8 mouse cellular contexts compared by ENCODE assay signal in genomic region chr4:44167397-44168121, GRCm38 (mm10).
DNase-seq lines count a peak whose midpoint lies in the region; ATAC-seq and TF ChIP-seq lines count a peak whose summit lies in the region.

No protein-coding gene starts in this region.

- peak; percentile 46 for ATAC-seq in G1E (ENCODE audit: extremely low read depth, insufficient number of reproducible peaks, low FRiP score, poor library complexity, severe bottlenecking)
- ATAC-seq in forebrain, postnatal 0 days = peak; percentile 93
- peak; percentile 19 to 61; a peak in 3 of 4 replicates for ATAC-seq in hematopoietic stem cell, adult 5-6 weeks (replicated peaks in 1 of 2; ENCODE audit: insufficient read depth in 1 of 2, low FRiP score in 2 of 2, low TSS enrichment in 1 of 2, low read depth in 1 of 2, poor library complexity in 2 of 2, severe bottlenecking in 2 of 2)
- ATAC-seq in lung, embryonic 16.5 days (ENCODE audit: low read depth) = peak; percentile 91

- no peaks in the 10 kb centered on the region for H3K9me3 ChIP-seq in G1E (replicated peaks)
- no peaks in the 10 kb centered on the region for H3K9me3 ChIP-seq in forebrain, postnatal 0 days (ENCODE audit: low read length)
- H3K9me3 ChIP-seq in lung, embryonic 16.5 days (ENCODE audit: control insufficient read depth, low read length) = no peaks in the 10 kb centered on the region

- H3K9ac ChIP-seq in forebrain, postnatal 0 days = peak overlapping the region; percentile 93
- H3K9ac ChIP-seq in lung, embryonic 16.5 days (ENCODE audit: low read length) = peak overlapping the region; percentile 88

- H3K27me3 ChIP-seq in G1E (ENCODE audit: insufficient read depth, low read length) = no peaks in the 10 kb centered on the region
- no peaks in the 10 kb centered on the region for H3K27me3 ChIP-seq in forebrain, postnatal 0 days (ENCODE audit: insufficient read depth, low read length)
- no peaks in the 10 kb centered on the region for H3K27me3 ChIP-seq in lung, embryonic 16.5 days (ENCODE audit: control insufficient read depth, insufficient read depth, low read depth, low read length)

- DNase-seq in G1E (ENCODE audit: low spot score) = peak; percentile 90
- DNase-seq in cerebellum, adult 18-20 months = peak; percentile 78 to 82
- DNase-seq in forebrain, postnatal 0 days = peak; percentile 96
- DNase-seq in layer of hippocampus, adult 9-10 months (ENCODE audit: low spot score) = peak; percentile 15
- peak; percentile 67 for DNase-seq in ovary, postnatal 10 days (ENCODE audit: low spot score)
- DNase-seq in thymus, postnatal 10 days (ENCODE audit: low spot score in 2 of 2) = peak; percentile 92 to 93

- peak overlapping the region; percentile 93 for H3K27ac ChIP-seq in forebrain, postnatal 0 days (ENCODE audit: low read depth, low read length)
- peak overlapping the region; percentile 98 for H3K27ac ChIP-seq in lung, embryonic 16.5 days (ENCODE audit: low read length)

- 4% methylated on average over 91 of the region's 95 CpGs for WGBS in forebrain, postnatal 0 days
- 0% methylated on average over 78 of the region's 95 CpGs for WGBS in lung, embryonic 16.5 days

- H3K4me3 ChIP-seq in G1E (ENCODE audit: low read depth, low read length) = peak overlapping the region; percentile 86
- H3K4me3 ChIP-seq in forebrain, postnatal 0 days (ENCODE audit: low read depth, low read length) = peak overlapping the region; percentile 86
- H3K4me3 ChIP-seq in lung, embryonic 16.5 days (ENCODE audit: low read length) = peak overlapping the region; percentile 80

- peaks cover 6% of the 10 kb centered on the region for H3K36me3 ChIP-seq in G1E (replicated peaks)
- no peaks in the 10 kb centered on the region for H3K36me3 ChIP-seq in forebrain, postnatal 0 days (ENCODE audit: insufficient read depth)
- H3K36me3 ChIP-seq in lung, embryonic 16.5 days (ENCODE audit: control insufficient read depth, insufficient read depth, low read length) = no peaks in the 10 kb centered on the region

- H3K4me1 ChIP-seq in G1E (ENCODE audit: insufficient read depth, low read depth, low read length) = peaks cover 43% of the 10 kb centered on the region
- peaks cover 21% of the 10 kb centered on the region for H3K4me1 ChIP-seq in forebrain, postnatal 0 days (ENCODE audit: insufficient read depth)
- H3K4me1 ChIP-seq in lung, embryonic 16.5 days (replicated peaks; ENCODE audit: control insufficient read depth, insufficient read depth, low read length) = peaks cover 17% of the 10 kb centered on the region

- H3K4me2 ChIP-seq in forebrain, postnatal 0 days (ENCODE audit: low read depth) = peak overlapping the region; percentile 46
- H3K4me2 ChIP-seq in lung, embryonic 16.5 days (ENCODE audit: low read depth, low read length) = peak overlapping the region; percentile 52

- no peak for TF ChIP-seq CTCF in G1E (IDR thresholded peaks at IDR 0.05; ENCODE audit: low read depth, low read length)
- no peak; the same call in 1 of the 2 replicates for TF ChIP-seq CTCF in forebrain, postnatal 0 days (IDR thresholded peaks at IDR 0.05; ENCODE audit: low read depth)

Comparison
In these comparisons a context has a peak if more than half of its experiments do, and no peak if none do; other contexts are left out.
1. Peak in every context shown above with its lines: DNase-seq, ATAC-seq, H3K4me3 ChIP-seq and H3K27ac ChIP-seq.
2. ATAC-seq: peak in every context shown above with its lines; median percentile 93 in forebrain, postnatal 0 days; 91 in lung, embryonic 16.5 days; 46 in G1E; 40 in hematopoietic stem cell, adult 5-6 weeks.
3. DNase-seq: peak in every context shown above with its lines; median percentile 96 in forebrain, postnatal 0 days; 92 in thymus, postnatal 10 days; 90 in G1E; 80 in cerebellum, adult 18-20 months; 67 in ovary, postnatal 10 days; 15 in layer of hippocampus, adult 9-10 months.